Mouse (Mus musculus): ENCODE results near the gene Rtcb.
A peak's percentile ranks its signal among the peaks of the same experiment; 100 is the strongest.

The Rtcb gene

DNA sequence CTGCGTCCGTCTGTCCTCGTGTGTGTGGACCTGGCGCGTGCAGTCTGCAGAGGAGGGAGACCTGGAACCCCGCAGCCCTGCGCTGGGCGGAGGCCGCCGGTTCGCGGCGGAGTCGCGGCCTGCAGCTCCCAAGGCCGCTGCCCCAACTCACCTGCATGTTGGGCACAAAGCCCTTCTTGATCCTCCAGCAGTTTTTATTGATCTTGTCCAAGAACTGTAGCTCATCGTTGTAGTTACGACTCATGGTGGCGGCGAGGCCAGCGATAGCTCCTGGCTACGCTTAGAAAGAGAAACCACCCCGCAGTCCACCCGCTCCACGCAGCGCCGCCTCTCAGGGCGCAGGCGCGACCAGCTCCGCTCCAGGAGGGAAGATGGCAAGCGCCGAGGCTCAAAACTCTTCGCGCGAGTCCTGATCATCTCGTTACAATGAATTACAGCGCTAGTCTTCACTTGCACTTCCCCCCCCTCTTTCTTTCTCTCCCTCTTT, at the start of gene Rtcb:
Rtcb (minus strand) TSS at position 360 of the 487 bp plus-strand sequence.
- DNase-seq (ENCODE audit: low spot score): peak; percentile 93

DNA sequence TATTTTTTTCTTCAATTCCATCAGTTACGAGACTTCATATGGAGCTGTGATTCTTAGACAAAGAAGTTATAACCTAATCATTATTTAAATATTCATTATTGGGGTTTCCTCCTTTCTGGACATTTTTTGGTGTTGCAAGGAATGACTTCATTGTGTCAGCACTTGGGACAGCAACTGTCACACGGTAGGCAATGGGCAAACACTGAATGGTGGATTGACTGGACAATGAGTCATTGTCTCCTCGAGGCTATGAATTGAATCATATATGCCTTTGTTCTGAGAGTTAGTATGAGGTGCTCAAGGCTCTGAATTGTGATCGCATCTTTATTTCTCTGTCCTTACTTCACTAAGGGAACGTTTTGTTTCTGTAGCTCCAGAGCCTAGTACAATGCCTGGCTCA, 48.8 kb upstream of the Rtcb start:
- DNase-seq (ENCODE audit: low spot score): no peak

DNA sequence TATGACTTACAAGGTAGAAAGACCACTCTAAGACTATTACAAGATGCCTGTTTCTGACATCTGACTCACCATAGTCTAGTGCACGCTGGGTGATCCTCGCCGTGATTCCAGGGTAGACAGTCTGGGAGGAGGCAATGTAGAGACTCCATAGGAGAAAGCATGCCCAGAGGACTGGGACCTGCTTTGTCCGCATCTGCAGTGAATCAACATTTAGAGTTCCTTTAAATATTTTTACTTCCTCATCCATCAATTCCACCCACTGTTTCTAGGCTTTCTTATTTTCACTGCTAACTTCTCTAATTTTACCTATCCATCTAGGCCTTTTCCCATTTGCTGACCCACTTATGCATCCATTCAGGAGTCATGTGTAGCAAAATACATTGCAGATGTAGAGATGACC, 42.8 kb upstream of the Rtcb start:
- no peak for DNase-seq (ENCODE audit: low spot score)

DNA sequence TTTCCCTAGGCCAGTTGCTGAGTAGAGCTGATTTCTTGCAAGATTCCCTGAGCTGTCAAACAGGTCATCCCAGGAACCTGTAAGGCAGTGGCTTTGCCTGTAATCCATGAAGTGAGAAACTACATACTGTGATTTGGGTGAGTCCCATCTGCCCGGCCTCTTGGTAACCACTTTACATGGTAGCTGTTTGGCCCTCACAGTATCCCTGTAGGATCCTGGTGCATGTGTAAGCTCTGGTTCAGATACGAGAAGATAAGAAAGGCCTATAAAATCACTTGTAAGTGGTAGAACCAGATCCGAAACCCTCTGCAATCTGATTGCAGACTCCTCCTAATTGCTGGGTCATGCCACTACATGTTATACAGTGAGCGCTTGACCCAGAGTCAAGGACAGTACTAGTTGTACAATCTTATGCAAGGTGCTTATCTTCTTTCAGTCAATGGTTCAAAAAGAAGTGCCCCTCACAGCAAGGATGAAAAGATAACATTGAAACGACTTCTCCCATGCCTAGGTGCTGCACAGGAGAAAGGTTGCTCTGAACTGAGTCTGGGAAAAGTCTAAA, 37.0 kb upstream of the Rtcb start:
- DNase-seq (ENCODE audit: low spot score): no peak

DNA sequence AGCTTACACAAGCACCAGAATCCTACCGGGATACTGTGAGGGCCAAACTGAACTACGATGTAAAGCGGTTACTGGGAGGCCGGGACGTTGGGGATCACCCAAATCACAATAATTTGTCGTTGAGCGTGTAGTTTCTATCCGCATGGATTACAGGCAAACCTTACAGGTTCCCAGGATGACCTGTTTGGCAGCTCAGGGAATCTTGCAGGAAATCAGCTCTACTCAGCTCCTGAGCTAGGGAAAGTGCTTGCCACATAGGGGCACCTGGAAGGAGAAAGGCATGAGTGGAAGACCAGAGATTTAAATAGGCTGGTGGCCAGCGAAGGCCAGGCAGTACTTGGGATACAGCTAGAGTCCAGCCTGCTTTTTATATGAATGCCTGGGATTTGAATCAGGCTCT, 36.2 kb upstream of the Rtcb start:
- no peak for DNase-seq (ENCODE audit: low spot score)

DNA sequence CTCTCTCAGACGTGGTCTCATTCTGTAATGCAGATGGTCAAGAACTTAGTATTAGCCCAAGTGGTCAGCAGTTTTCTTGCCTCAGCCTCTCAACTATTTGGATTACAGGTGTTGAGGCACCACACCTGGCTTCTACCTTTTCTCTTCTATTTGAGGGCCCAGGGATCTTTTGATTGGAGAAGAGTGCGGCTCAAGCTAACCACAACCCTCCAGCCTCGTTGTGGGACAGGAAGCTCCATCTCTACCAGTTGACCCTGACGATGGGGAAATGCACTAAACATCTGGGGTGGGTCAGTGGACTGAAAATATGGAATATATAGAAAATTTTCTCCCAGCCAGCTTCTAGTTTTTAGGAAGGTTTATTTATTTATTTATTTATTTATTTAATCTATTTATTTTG, 34.8 kb upstream of the Rtcb start:
- DNase-seq (ENCODE audit: low spot score): no peak

DNA sequence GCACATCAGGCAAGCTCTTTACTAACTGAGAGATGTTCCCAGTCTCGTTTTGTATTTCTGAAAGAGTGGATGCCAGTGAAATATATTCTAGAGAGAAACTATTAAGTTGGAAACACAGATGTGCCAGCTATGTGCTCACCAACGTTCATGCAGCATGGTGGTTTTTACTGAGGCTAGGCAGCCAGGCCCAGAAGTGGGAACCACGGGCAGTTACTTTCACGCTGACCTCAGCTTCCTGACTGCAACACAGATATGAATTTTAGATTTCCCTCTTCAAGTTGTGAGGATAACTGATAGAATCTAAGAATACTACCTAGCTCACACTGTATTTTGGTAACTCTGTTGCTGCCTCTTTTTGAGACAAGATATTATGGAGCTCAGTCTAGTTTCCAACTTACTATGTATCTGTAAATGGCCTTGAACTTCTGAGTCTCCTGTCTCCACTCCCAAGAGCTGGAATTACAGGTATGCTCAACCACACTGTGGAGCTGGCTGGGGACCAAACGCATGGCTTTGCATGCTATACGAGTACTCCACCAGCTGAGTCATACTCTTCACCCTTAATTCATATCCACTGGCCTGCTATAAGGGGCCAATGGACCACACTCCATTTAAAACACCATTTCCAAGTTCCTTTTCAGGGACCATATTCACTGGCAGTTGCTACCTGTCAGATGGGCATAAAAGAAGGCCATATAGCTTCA, 31.9 kb upstream of the Rtcb start:
- no peak for DNase-seq (ENCODE audit: low spot score)

DNA sequence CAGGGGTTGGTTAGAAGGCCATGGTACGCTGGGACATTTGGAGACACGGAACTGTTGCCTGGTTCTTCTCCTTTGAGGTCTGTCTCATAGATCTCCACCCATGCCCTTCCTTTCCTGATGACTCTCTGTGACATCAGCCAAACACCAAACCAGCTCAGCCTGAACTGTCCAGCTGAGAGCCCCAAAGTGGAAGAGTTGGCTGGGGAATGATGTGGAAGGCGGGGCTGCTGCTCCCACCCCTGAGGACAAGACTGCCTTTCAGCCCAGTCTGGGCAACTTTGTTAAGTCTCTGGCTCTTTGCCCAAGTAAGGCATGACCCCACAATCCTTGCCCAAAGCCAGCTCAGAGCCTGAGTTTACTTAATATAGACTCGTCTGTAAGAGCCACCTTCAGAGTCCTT, 15.3 kb upstream of the Rtcb start:
- no peak for DNase-seq (ENCODE audit: low spot score)

DNA sequence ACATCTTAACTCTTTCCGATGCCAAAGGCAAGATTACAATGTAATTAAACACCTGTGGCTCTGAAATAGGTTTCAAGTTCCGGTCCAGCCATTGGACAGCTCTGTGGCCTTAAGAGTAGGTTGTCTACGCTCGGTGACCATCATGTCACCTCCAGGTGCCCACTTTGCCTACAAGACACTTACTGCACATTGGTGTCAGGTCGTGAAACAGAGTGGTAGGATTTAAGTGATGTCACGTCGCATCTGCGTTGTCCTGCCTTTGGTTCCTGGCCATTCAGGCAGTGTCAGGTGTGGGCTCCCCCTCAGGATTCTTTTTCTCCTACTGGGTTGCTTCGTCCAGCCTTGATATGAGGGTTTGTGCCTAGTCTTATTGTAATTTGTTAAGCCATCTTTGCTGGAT, 14.2 kb upstream of the Rtcb start:
- DNase-seq (ENCODE audit: low spot score): no peak

DNA sequence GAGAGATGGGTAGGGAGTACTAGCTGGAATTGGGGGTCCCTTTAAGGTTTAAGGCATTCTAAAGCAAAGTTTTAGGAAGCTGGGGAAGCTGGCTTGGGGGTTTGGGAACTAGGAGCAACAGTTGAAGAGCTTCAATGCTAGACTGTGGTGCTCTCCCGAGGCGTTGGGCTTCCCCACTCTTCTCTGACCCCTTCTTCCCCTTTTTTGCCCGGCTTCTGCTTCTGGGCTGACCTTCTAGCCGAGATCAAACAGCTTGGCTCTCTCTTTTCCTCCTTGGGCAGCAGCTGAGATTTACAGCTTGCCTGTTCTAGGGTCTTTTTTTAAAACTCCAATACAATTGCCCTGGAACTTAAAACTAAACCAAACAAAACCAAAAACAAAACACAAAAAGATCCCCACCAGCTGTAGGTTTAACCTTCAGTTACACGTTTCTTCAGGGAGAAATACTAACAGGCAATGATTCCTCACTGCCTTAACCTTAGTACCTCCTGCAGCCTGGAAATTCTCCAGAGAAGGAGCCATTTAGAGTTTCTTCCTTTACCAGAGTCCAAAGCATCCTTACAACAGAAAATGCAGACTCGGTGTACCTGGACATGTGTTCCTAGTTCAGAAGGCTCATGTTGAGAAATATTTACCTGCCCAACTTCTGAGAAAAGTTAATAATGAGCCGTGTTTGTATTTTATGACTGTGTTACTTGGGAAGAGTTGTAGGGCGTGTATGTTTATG, 12.4 kb upstream of the Rtcb start:
- DNase-seq (ENCODE audit: low spot score): no peak

DNA sequence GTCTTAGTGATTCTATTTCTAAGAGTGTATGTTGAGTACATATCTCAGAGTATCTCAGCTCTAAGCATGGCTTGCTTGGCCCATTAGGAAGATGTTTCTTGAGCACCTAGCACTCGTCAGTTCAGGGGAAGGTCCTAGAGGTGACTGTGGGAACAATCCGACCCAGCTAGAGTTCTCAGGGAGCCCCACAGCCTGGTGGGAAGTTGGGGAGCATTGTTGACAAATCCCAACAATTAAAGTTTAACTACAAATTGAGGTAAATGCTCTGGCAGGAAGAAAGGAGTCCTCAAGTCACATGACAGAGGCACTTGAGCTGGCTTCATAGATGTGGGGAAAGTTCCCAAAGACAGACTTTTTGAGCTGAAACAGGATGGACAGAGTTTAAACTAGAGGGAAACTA, 11.1 kb upstream of the Rtcb start:
- DNase-seq (ENCODE audit: low spot score): no peak

DNA sequence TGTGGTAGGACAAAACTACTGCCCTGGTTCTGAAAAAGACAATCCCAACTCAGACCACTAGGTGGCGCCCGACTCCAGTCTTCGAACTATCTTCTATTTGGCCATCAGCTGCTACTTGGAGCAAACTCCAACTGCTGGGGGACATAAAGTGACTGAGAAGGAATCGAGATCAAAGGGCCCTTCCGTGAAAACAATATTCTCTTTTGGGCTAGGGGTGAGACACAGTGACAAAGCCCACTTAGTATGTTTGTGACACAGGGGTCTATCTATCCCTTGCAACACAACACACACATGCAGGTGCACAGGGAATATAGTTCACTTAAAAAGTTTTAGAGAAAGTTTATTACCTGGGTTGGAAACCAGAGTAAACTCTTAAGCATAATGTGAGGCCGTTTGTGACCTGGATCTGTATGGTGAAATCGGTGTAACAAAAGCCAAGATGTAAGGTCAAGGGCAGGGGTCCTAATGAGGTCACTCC, 10.6 kb upstream of the Rtcb start:
- DNase-seq (ENCODE audit: low spot score): peak; percentile 77

DNA sequence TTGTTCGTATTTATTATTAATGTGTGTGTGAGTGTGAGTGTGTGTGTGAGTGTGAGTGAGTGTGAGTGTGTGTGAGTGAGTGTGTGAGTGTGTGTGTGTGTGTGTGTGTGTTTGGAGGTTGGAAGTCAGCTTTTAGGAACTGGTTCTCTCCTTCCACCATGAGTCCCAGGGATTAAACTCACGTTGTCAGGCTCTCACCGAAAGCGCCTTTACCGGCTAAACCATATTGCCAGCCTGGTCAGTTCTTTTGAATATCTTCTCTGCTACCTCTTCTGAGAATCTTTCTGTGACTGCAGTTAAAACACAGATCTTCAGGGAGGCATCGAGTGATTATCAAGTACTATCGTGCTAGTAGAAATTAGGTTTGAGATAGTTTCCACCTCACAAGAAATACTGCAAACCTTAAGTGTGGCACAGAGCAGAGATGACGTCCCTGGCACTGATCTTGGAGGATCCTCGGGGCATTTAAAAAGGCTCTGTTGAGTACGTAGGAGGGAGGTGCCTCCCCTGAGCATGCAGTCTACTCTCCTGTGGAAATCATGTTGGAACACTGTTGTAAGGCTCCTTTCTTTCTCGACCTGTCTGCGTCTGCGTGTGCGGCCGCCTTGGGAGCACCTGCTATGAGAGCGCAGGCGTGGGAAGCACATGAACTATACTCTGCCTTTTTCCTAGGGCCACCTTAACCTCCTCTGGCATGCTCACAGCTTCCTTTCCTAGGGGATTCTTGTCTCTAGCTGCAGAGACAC, 10.0 kb upstream of the Rtcb start:
- no peak for DNase-seq (ENCODE audit: low spot score)

DNA sequence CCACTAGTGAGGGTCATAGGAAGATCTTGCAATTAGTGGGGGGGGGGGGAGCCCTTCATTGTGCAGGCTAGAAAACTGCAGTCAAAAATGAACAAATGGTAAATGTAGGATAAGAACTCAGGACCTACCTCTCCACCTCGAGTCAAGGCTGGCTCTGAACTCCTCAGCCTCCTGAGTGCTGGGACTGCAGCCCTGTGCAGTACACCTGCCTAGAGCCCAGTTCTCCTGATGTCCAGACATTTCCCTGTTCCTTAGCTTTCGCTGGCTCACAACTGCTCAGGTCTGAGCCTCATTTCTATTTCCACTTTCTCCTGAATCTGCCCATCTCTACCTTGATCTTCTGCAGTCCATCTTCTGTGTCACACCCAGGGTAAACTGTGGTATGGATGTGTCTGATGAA, 8.9 kb upstream of the Rtcb start:
- DNase-seq (ENCODE audit: low spot score): no peak

DNA sequence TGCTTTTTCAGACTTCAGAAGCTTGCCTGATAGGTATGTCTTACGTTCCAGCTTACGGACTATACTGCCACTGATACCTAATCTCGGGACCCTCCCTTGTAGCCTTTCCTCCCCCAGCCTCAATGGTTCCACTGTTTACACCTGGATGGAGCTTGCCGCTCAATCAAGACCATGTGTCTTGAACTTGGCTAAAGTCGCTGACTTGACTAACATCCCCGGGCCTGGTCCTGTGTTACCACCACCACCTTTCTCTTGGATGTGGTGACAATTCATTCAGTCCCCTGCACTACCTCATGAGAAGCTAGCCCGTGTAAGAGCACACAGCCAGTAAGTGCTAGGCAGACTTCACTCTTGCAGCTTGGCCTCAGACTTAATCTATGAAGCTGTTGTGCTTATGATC, 6.7 kb upstream of the Rtcb start:
- DNase-seq (ENCODE audit: low spot score): no peak

DNA sequence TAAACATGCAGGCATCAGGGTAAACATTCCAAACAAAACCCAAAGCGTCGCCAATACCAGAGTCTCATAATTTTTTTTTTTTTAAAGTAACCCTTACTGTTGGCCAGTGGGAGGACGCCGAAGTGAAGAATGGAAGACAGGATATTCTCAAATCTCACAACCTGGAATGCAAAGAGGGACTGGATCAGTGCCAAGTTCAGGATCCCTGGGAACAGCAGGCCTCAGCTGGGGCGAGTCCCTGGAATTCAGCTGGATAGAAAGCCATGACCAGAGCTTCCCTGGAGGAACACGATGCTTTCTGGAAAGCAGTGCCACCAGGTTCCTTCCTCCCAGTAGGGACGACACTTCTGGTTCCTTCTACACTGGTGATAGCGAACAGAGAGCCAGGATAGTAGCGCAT, 5.3 kb upstream of the Rtcb start:
- no peak for DNase-seq (ENCODE audit: low spot score)

DNA sequence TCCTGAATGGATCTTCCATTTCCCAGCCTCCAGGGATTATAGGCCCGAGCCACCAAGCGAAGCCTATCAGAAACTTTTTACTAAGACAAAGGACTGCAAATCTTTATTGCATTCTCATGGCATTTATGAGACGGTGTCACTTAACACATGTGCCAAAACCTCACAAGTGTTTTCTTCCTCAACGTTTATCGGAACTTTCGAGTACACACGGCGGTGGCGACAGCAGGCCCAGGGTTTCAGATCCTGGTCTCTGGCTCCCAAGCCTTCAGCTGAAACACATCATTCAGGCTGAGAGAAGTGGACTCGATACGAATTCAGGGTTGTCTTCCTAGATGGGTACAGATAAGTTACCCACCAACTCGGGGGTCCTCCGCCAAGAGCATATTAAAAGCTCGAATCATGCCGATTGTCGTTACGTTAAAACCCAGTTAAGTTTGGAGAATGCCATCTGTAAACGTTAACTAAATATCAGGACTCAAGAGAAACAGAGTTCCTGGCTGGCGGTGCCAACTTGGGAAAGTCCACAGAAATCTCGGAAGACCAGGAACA, 678 bp downstream of the Rtcb start:
- peak; percentile 9 for DNase-seq (ENCODE audit: low spot score)

DNA sequence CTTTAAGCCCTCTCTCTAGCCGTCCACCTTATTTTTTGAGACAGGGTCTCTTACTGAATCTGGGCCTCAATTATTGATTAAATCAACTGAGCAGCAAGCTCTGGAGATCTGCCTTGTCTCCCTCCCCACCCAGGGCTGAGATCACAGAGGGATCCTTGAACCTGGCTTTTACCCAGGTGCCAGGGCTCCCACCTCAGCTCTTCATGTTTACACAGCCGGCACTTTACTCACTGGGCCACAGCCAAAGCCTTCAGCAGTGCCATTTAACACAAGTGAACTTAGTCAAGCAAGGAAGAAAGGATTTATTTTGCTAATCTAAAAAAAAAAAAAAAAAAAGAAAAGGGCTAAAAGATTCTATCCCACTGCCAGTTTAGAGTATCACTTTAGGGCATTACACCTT, 3.2 kb downstream of the Rtcb start:
- no peak for DNase-seq (ENCODE audit: low spot score)

DNA sequence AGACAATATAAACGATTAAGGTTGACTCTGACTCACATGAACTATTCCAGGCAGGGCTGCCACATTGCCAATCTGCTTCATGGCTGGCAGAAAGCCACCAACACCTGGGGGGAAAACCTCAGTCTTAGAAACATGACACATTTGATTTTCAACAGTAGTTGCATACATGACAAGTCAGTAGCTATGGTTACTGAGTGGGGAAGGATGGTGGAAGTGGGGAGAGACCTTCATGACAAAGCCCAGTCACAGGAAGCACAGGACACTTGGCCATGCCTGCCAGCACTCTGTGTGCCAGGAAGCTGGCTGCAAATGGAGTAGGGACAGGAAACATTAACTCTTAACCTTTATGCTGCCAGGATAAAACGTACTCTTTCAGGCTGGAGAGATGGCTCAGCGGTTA, 4.2 kb downstream of the Rtcb start:
- no peak for DNase-seq (ENCODE audit: low spot score)

DNA sequence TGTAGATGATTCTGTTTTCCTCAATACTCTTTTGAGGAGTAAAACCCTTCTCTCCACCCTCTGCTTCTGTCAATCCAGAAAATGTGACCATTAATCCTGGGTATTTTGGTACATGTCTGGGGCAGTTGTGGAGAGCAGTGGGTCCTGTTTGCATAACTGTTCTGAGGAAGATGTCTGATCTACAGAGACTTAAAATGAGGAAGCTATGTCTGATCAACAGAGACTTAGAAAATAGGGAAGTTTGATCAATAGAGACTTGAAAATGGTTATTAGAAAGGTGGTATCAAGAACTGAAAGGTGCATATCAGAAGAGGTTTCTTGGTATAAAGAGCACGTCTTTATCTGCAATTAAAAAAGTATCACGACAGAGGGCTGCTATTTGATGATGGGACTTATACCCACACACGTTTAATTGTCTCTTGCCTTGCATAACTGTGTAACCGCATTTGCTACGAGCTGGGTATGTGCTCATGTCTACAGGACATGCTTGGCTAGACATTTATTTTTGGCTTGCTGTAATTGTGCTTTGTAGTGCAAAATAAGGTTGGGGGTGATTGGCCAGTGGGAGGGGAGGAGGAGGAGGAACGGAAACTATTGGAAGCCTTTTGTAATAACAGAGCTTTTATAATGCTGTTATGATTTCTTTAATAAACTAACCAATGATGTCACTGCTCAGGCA, 5.7 kb downstream of the Rtcb start:
- no peak for DNase-seq (ENCODE audit: low spot score)

DNA sequence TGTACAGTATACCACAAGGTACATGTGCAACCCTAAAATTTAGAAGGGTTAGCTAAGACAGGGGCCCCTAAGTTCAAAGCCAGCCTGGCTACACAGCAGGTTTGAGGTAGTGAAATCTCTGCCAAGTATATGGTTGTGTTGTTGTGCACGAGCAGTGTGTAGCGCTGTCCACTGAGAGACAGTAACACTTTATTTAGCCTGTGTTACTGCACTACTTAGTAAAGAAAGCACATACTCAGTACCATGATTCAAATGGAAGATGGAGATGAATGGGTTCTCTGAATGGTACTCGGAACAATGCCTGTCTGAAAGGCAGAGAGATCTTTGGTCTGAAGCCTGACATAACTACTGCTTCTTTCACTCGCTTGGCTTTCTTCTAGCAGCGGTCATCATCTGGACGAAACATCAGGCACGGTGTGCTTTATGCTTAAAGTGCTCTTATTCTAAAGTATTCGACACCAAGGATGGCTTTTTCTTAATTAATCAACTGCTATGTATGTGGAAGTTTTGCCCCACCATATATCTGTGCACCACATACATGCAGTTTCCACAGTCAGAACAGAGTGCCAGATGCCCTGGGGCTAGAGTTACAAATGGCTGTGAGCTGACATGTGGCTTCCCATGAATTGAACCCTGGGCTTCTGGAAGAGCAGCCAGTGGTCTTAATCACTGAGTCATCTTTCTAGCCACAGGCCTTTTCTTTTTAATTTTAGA, 9.0 kb downstream of the Rtcb start:
- no peak for DNase-seq (ENCODE audit: low spot score)

Measured in embryo, embryonic 10 days (tissue).